Mouse (Mus musculus) bone marrow macrophage, adult 2 months (primary cell): ENCODE data around the gene Pdcd6ip. TPM values are rescaled to one million over a fixed set of nuclear protein-coding genes. Genes with fewer than 3 reads are reported as not detected.
"Not testable (repeated sequence)": the region's sequence is repeated elsewhere in the genome, so short reads cannot be mapped to it uniquely, and the experiment has no call there.

ENCODE experiments used
- H3K27ac ChIP-seq: 2 replicates; pipeline ENCODE4 v1.5.1; 2012; ENCODE audit warnings: low read depth, low read length; ENCODE audit not compliant: insufficient read depth
- H3K4me1 ChIP-seq: 2 replicates; pipeline ENCODE4 v1.6.1; 2012; ENCODE audit warnings: low read length; ENCODE audit not compliant: control insufficient read depth, insufficient read depth
- H3K4me3 ChIP-seq: 2 replicates; pipeline ENCODE4 v1.5.1; 2012; ENCODE audit warnings: mild to moderate bottlenecking, low read length, moderate library complexity; ENCODE audit not compliant: insufficient read depth
- CTCF ChIP-seq: IDR thresholded peaks from 2 replicates; pipeline ENCODE4 v1.5.1; 2012; ENCODE audit warnings: low read depth, mild to moderate bottlenecking, low read length, moderate library complexity
- POLR2A ChIP-seq: IDR thresholded peaks from 2 replicates; pipeline ENCODE4 v1.6.1; 2012; ENCODE audit warnings: mild to moderate bottlenecking, low read depth, low read length, borderline replicate concordance
- polyA plus RNA-seq: library from polyadenylated mRNA; stranded (reverse); fragments of >200 nt; gene quantifications from 2 replicates; pipeline ENCODE4 v1.2.4, GENCODE M21; 2012; ENCODE audit not compliant: missing spikeins, insufficient read depth, insufficient read length

Pdcd6ip gene
- polyA plus RNA-seq, 1 experiment, result 162 TPM

- Histone ChIP-seq H3K27ac (no peak overlapping the region), H3K4me3 (no peak overlapping the region), H3K4me1 (peaks cover 16% of the 10 kb centered on the region)
- no peak for TF ChIP-seq CTCF
- no peak for TF ChIP-seq POLR2A
Observed at GRCm38 (mm10) chr9:113735920-113736319, 27.9 kb upstream of the Pdcd6ip start.

GRCm38 (mm10) chr9:113731540-113731939, 23.5 kb upstream of the Pdcd6ip start:
- Histone ChIP-seq H3K4me1 (peaks cover 32% of the 10 kb centered on the region), H3K27ac (no peak overlapping the region), H3K4me3 (no peak overlapping the region)
- TF ChIP-seq CTCF, result no peak
- no peak for TF ChIP-seq POLR2A

- TF ChIP-seq CTCF (no peak), POLR2A (no peak)
- H3K27ac ChIP-seq, result peak overlapping the region; percentile 23; the same call in 1 of the 2 replicates
Observed at GRCm38 (mm10) chr9:113726991-113727680, 19.1 kb upstream of the Pdcd6ip start.

GRCm38 (mm10) chr9:113726131-113726530, 18.1 kb upstream of the Pdcd6ip start:
- no peak overlapping the region for H3K4me3 ChIP-seq
- peaks cover 34% of the 10 kb centered on the region for H3K4me1 ChIP-seq
- no peak for TF ChIP-seq CTCF
- no peak for TF ChIP-seq POLR2A
- H3K27ac ChIP-seq, result peak overlapping the region; percentile 61

More at GRCm38 (mm10) chr9:113726991-113727680, 19.1 kb upstream of the Pdcd6ip start:
- Histone ChIP-seq H3K4me3 (no peak overlapping the region), H3K4me1 (peaks cover 41% of the 10 kb centered on the region)

GRCm38 (mm10) chr9:113725609-113726008, 17.6 kb upstream of the Pdcd6ip start:
- peak overlapping the region; percentile 61 for H3K27ac ChIP-seq
- H3K4me3 ChIP-seq, result not testable (repeated sequence)
- H3K4me1 ChIP-seq, result peaks cover 34% of the 10 kb centered on the region

GRCm38 (mm10) chr9:113724646-113725045, 16.6 kb upstream of the Pdcd6ip start:
- TF ChIP-seq CTCF, result no peak
- no peak for TF ChIP-seq POLR2A
- Histone ChIP-seq H3K4me3 (no peak overlapping the region), H3K4me1 (peaks cover 26% of the 10 kb centered on the region), H3K27ac (peak overlapping the region; percentile 50)

GRCm38 (mm10) chr9:113719063-113719462, 11.0 kb upstream of the Pdcd6ip start:
- no peak overlapping the region for H3K4me3 ChIP-seq
- TF ChIP-seq POLR2A, result no peak
- 0 out of 2 replicates have a peak, but pooled peaks have one; percentile 31 for TF ChIP-seq CTCF
- H3K4me1 ChIP-seq, result peaks cover 4% of the 10 kb centered on the region; the same call in 1 of the 2 replicates
- no peak overlapping the region for H3K27ac ChIP-seq

GRCm38 (mm10) chr9:113710871-113711270, 2.8 kb upstream of the Pdcd6ip start:
- no peak overlapping the region for H3K27ac ChIP-seq
- H3K4me3 ChIP-seq, result no peak overlapping the region
- TF ChIP-seq POLR2A (no peak), CTCF (no peak)
- peaks cover 15% of the 10 kb centered on the region for H3K4me1 ChIP-seq

GRCm38 (mm10) chr9:113708361-113709280, 562 bp upstream of the Pdcd6ip start:
- peaks cover 29% of the 10 kb centered on the region for H3K4me1 ChIP-seq
- peak overlapping the region; percentile 90 for H3K4me3 ChIP-seq
- TF ChIP-seq CTCF (no peak), POLR2A (no peak)
- H3K27ac ChIP-seq, result peak overlapping the region; percentile 77

- peak overlapping the region; percentile 49; the same call in 1 of the 2 replicates for H3K27ac ChIP-seq
- no peak for TF ChIP-seq POLR2A
- no peak for TF ChIP-seq CTCF
- peaks cover 37% of the 10 kb centered on the region for H3K4me1 ChIP-seq
- peak overlapping the region; percentile 90 for H3K4me3 ChIP-seq
Observed at GRCm38 (mm10) chr9:113706841-113707240, 1.2 kb downstream of the Pdcd6ip start.

- TF ChIP-seq POLR2A, result no peak
- no peak for TF ChIP-seq CTCF
- Histone ChIP-seq H3K27ac (peak overlapping the region; percentile 49), H3K4me1 (peaks cover 41% of the 10 kb centered on the region), H3K4me3 (peak overlapping the region; percentile 90)
Observed at GRCm38 (mm10) chr9:113706108-113706507, 2.0 kb downstream of the Pdcd6ip start.
